Mouse (Mus musculus): ENCODE measurements around the gene Espn.

- no peak for TF ChIP-seq CTCF (IDR thresholded peaks at IDR 0.05; ENCODE audit: low read depth, low read length)
- TF ChIP-seq POLR2A (IDR thresholded peaks at IDR 0.05; ENCODE audit: borderline replicate concordance, low read depth, low read length) = no peak
These were observed 72.9 kb downstream of the Espn start for GRCm38 (mm10) chr4:152079261-152079660.

All from bone marrow macrophage, adult 2 months (primary cell).